Mouse (Mus musculus) c-Kit-positive CD71-positive TER-119-positive erythroid progenitor cells, embryonic 14.5 days (primary cell): ENCODE measurements around the gene Tsnaxip1.

Experiments used
- DNase-seq: peaks from one replicate; pipeline ENCODE4 v3.0.0-alpha.2; 2013; ENCODE audit warnings: low spot score

Gene Tsnaxip1

DNA sequence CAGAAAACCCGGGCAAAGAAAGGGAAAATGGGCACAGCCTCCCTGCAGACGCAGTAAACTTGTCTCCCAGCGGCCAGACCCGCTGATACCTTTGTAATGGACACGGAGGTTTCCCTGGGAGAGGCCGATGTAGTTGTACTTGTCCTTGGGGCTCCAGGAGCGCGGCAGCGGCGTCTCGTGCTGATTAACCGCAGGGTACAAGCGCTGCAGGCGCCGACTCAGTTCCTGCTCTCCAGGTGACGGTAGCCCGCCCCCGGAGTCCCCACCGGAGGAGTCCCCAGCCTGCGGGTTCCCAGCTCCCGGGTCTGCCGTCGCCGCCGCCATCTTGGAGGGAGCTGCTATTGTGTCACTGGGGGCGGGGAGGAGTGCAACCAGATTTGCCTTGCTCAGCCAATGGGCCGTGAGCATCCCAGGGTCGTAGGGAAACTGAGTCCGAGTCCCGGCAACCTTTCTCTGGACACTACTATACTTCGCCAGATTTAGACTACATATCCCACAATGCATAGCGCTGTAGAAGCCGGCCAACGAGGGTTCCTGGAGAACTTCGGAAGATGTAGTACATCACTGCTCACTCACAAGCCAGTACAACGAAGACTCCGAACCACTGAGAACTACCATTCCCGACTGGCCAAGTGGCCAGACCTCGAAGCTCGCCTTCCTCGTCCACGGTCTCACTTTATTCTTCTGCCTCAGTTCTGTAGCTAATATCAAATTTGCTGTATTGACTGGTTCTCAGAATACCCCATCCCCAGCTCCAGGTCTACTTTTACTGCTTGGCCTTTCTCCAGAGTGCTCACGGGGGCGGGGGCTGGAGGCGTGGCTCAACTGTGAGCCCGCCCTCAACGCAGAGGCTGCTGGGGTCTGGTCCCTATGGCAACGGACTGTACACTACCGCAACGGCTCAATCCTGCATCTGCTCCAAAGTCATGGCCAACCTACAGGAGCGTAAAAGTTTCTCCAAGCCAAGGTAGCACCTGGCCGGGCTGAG is at the start of gene Tsnaxip1, which contains the start of gene Ranbp10:
Tsnaxip1 (plus strand) TSS at position 871 of the 988 bp plus-strand sequence.
Ranbp10 (minus strand) TSS at position 490 of the 988 bp plus-strand sequence.
- peak; percentile 98 for DNase-seq

GRCm38 (mm10) chr8:105777833-105778232 is 49.7 kb upstream of the Tsnaxip1 start:
- DNase-seq: no peak

DNA sequence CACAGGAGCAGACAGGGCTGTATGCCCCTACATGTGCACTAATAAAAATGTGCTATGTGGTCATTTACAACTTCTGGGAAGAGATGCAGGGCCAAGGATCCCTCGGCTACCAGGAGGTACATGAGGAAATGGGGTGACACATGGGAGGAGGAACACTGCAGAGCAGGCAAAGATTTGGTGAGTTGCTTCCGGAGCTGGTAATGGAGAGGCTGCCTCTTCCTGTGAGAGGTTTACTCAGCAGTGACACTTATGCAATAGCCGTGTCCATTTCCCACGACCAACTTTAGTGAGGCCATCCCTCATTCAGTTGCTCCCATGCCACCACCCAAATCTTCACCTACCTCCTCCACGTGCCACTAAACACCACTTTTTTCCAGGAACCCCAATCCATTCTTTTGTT is 47.2 kb upstream of the Tsnaxip1 start:
- DNase-seq: no peak

GRCm38 (mm10) chr8:105788241-105788640 is 39.3 kb upstream of the Tsnaxip1 start:
- DNase-seq: peak; percentile 65

DNA sequence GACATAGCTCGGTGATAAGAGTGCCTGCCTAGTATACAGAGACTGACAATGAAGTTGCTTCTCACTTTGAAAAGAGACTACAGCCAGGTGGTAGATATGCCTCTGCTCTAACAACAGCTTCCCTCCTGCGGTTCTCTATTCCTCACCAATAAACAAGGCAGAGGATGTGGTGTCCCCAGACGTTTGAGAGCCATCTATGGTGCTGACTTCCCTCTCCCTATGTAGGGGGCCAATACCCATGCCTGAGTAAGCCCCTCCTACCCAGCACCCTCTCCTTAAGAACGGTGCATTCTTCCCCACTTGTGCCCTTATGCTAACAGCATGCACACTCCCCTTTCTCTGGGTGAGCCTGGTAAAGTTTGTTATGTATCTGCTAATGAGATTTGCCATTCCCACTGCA is 38.6 kb upstream of the Tsnaxip1 start:
- no peak for DNase-seq

- no peak for DNase-seq
Measured at GRCm38 (mm10) chr8:105789626-105790025, 37.9 kb upstream of the Tsnaxip1 start.

DNA sequence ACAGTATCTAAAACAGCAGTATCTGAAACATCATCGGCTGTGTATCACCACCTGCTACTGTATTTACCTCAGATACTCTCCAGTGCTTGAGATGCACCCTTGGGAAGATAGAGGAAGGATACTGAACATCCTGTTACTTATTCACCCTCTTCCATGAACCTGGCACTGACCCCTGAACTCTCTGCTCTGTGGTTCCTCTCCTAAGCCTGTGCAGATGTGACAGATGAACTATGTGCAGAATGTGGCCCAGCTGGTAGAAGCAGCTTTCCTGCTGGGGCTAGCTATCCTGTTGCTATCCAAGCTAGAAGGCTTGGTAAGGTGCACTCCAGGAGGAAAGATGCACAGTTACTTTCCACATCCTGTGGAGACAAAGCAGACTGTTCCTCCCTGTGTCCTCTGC is 34.2 kb upstream of the Tsnaxip1 start:
- DNase-seq: no peak

DNA sequence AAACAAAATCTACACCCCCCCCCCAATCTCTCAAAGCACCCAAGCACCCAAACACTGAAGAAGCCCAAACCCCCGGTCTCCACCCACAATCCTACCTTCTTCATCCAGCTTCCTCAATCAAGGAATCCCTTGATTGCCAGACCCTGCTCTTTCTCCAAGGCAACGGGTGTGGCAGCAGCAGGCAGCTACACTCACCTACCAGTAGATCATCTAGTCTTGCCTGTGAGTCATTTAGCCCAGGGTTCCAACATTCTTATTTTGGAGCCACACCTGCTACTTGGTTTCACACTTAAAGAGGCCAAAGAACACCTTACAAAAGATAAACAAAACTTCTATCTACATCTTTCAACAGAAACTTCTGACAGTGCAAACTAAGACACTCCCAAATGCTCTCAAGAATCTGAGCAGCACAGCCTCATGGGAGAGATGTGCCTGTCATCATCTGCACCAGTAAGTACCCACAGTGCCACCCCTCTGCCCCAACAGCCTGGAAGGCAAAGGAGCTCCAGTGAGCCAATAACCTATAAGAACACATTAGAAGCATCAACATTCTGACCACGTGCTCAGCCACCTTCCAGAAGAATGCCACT is 33.4 kb upstream of the Tsnaxip1 start:
- no peak for DNase-seq

GRCm38 (mm10) chr8:105795785-105796184 is 31.7 kb upstream of the Tsnaxip1 start:
- DNase-seq: no peak

GRCm38 (mm10) chr8:105798408-105798807 is 29.1 kb upstream of the Tsnaxip1 start:
- DNase-seq: no peak

DNA sequence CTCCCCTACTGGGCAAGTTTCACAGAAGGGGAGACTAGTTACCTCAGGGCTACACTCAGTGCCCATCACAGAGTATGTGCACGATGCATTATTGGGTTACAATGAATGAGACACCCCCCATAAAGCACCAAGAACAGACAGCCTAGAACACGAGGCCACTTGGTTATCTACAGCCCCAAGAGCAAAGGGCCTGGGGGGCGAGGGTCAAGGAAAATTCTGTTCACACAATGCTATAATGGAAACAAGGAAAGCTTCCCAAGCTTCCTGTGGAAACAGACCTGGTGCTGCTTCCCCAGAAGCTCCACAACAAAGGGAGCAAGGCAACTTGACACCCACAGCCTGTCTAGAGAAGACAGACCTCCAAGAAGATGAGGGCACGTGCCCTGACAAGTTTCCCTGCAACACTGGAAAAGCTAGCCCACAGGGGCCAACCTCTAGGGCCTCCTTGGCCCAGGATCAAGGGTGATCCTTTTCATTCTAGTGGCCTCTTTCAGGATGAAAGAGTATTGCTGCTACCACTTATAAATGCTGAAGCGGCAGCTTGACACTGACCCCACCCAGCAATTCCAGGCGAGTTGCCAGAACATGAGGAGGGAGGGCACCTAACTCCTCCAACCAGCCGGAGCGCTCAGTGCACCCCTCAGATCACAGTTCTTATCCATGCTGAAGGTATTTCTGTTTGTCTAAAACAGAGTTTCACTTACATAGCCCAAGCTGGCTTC is 28.3 kb upstream of the Tsnaxip1 start:
- DNase-seq: peak; percentile 73

DNA sequence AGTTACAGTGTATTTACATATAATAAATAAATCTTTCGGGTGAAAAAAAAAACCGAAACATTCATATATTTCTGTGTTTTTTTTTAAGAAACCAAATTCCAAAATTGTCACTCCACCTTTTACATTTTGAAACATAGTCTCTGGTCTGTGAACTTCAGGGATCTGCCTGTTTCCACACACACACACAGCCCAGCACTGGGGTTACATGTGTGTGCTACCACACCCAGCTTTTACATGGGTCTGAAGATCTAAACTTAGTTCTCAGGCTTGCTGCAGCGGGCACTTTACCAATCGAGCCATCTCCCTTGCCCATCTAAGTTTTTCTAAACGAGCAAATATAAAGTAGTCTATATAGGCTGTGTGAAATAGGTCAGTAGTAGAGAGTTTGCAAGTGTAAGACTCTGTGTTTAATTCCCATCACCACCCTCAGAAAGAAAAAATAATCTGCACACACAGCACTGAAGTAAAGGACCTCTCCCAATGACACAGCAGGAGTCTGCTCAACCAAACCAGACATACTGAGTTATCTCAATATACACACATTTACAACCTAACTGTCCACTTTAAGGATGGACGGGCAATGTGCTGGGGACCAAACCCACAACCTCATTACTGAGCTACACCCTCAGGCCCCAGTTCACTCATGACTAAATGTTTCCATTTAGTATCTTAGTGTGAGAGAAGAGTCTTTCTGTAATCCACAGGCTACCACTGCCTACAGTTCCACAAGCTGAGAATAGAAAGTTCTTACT is 26.2 kb upstream of the Tsnaxip1 start:
- peak; percentile 85 for DNase-seq

GRCm38 (mm10) chr8:105804797-105805196 is 22.7 kb upstream of the Tsnaxip1 start:
- no peak for DNase-seq

DNA sequence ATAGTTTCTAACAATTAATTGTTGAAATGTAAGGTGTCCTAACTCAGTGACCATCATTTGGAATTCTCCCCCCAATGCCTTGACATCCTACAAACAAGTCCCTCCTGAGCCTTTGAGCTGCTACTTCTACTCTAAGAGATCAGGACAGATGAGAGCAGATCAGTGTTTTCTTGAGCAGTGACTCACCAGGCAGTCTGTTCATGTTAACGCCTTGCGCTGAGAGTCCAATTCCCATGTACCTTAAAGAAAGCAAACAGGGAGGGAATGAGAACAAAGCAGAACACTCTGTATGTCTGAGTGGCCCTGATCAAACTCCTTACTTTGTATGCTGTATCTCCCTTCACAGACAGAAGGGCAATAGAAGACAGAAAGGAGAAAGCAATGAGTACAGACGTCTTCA is 22.2 kb upstream of the Tsnaxip1 start:
- no peak for DNase-seq

DNA sequence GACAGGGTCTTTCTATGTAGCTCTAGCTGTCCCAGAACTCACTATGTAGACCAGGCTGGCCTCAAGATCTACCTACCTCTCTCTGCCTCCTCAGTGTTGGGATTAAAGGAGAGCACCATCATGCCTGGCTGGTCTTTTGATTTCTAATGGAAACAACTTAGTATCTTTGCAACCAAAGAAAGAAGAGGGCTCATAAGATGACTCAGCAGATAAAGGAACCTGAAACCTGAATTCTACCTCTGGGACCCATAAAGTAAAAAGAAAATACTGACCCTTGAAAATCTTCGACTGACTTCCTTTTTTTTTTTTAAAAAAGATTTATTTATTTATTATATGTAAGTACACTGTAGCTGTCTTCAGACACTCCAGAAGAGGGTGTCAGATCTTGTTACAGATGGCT is 21.6 kb upstream of the Tsnaxip1 start:
- DNase-seq: no peak

GRCm38 (mm10) chr8:105807766-105808165 is 19.8 kb upstream of the Tsnaxip1 start:
- DNase-seq: no peak

DNA sequence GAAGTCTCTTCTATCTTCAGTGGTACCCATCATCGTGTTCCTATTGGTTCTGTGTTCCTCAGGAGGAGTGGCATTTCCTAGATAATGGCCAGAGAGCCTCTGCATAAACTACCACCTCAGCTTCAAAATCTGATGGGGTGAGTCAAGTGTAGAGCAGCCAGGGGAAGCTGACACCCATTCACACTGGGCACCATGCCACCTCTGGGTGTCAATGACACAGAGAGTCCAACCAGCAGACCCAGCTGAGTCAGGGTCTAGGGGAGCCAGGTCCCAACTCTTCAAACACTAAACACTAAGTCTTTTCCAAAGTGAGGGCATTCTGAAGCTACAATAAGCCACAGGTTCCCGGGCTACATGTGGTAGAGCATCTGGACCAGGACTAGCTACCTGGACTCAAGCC is 19.1 kb upstream of the Tsnaxip1 start:
- no peak for DNase-seq

DNA sequence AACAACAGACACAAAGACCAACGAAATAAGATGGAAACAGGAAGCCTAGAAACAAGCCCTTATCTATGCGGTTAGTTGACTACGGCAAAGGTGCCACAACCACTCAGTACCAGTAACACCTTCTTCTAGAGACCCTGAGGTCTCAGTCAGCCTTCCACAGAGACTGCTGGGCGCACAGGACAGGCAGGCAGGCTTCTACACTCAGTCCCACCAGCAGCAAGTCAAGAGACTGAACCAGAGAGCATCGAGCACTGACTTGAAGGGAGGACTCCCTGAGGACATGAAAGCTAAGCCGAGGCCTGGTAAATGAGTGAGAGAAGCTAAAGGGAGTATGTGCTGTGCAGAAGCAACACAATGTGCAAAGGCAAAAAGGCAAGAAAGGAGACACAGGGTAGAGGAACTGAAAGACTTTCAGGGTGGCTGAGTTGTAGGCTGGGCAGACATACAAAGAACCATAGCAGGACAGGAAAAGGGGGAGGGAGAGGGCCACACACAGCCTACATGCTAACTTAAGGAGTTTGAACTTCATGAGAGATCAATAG is 17.2 kb upstream of the Tsnaxip1 start:
- DNase-seq: no peak

GRCm38 (mm10) chr8:105811061-105811460 is 16.5 kb upstream of the Tsnaxip1 start:
- DNase-seq: no peak

DNA sequence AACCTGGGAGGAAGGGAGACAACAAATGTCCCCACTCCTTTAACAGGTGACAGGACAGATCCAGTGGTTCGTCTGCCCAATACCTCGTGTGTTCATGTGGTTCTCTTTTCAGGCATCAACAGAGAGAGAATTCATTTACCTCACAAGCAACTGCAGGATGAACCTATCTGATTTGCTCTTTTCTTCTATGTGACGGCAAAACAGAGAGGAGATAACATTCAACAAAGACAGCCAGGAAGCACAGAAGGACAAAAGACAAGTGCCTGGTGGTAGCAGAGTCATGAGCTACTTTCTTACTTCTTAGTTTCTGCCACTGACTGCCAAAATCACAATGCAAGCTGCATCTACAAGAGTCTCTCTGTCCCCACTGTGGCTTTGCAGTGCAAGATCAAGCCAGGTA is 16.0 kb upstream of the Tsnaxip1 start:
- no peak for DNase-seq

GRCm38 (mm10) chr8:105812511-105812910 is 15.0 kb upstream of the Tsnaxip1 start:
- no peak for DNase-seq

- DNase-seq: no peak
Measured at GRCm38 (mm10) chr8:105813241-105813640, 14.3 kb upstream of the Tsnaxip1 start.
